Mouse (Mus musculus) E14TG2a.4 (cell line): ENCODE data around the gene Rapgef5.

ENCODE experiments used
- H3K27me3 ChIP-seq: 2 replicates; pipeline ENCODE4 v1.6.1; 2014; ENCODE audit warnings: low read length, control low read depth; ENCODE audit not compliant: insufficient read depth
- H3K36me3 ChIP-seq: 2 replicates; pipeline ENCODE4 v1.6.1; 2014; ENCODE audit warnings: low read length, control low read depth; ENCODE audit not compliant: insufficient read depth
- H3K4me1 ChIP-seq: replicated peaks from 2 replicates; pipeline ENCODE4 v1.6.1; 2014; ENCODE audit warnings: low read depth, low read length, control low read depth
- H3K4me3 ChIP-seq: replicated peaks from 2 replicates; pipeline ENCODE4 v1.5.1; 2014; ENCODE audit warnings: mild to moderate bottlenecking, low read length
- H3K9me3 ChIP-seq: 2 replicates; pipeline ENCODE4 v1.6.1; 2014; ENCODE audit warnings: low read length, control low read depth
- CTCF ChIP-seq: conservative IDR thresholded peaks from 2 replicates; pipeline ENCODE4 v1.5.1; 2014; ENCODE audit warnings: low read length
- NANOG ChIP-seq: IDR thresholded peaks from 2 replicates; pipeline ENCODE4 v1.6.1; 2014; ENCODE audit warnings: borderline replicate concordance, low read length, mixed read lengths
- POU5F1 ChIP-seq: IDR thresholded peaks from 2 replicates; pipeline ENCODE4 v1.6.1; 2014; ENCODE audit warnings: low read length, borderline replicate concordance

Gene Rapgef5

DNA sequence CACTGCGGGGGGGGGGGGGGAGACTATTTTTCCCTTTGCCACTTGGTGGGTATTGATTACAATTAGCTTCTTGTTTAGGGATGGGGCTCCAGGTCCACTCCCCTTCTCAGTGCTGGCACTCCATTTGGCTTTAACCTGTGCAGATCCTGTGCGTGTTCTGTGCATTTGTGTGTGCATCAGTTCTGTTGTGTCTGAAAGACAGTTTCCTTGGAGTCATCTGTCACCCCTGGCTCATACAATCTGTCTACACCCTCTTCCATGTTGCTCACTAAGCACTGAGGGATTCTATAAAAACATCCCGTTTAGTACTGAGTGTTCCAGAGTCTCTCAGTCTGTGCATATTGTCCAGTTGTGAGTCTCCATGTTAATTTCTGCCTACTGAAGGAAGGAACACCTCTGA is 189.0 kb downstream of the Rapgef5 start:
- no peak overlapping the region for H3K4me3 ChIP-seq
- H3K9me3 ChIP-seq = no peaks in the 10 kb centered on the region
- no peaks in the 10 kb centered on the region for H3K27me3 ChIP-seq
- no peak for TF ChIP-seq POU5F1
- TF ChIP-seq NANOG = no peak
- no peak for TF ChIP-seq CTCF
- H3K36me3 ChIP-seq = no peaks in the 10 kb centered on the region
- peaks cover 12% of the 10 kb centered on the region for H3K4me1 ChIP-seq

DNA sequence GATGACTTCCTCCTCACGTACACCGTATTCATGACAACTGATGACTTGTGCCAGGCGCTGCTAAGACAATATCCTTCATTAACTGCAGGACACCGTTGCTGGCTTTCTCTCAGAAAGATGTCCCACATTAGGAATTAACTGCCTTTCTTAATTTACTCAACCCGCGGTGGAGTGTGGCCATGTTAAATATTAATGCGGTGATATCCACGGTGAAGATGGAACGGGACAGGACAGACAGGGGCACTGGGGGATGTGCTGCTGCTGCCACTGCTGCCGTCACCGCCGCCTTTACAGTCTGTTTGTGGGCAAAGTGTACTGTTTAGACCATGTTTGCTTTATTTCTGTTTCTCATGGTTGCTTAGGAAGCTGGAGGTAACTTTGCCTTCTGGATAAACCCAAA is 193.0 kb downstream of the Rapgef5 start:
- Histone ChIP-seq H3K36me3 (no peaks in the 10 kb centered on the region), H3K9me3 (no peaks in the 10 kb centered on the region), H3K4me3 (no peak overlapping the region), H3K4me1 (no peaks in the 10 kb centered on the region), H3K27me3 (no peaks in the 10 kb centered on the region)
- no peak for TF ChIP-seq POU5F1
- no peak for TF ChIP-seq CTCF
- TF ChIP-seq NANOG = no peak

DNA sequence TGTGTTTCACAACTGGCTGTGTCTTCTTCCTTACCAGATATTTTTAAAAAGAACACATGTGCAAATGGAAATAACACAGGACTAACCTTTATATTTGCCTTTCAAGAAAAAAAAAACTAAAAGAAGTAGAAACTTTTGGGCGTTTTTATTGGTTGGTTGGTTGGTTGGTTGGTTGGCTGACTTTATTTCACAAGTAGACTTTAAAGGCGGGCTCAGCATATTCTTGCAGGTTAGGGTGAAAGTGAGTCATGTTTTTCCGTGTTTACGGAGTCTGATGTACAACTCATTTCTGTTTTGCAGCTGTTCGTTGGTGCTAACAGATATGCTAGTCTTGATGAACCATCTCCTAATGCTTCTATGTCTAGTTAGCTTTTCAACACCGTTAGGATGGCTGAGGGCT is 196.2 kb downstream of the Rapgef5 start:
- Histone ChIP-seq H3K9me3 (no peaks in the 10 kb centered on the region), H3K4me3 (no peak overlapping the region), H3K27me3 (no peaks in the 10 kb centered on the region), H3K36me3 (no peaks in the 10 kb centered on the region), H3K4me1 (no peaks in the 10 kb centered on the region)
- TF ChIP-seq NANOG (no peak), POU5F1 (no peak), CTCF (no peak)

GRCm38 (mm10) chr12:117713616-117714015 is 197.3 kb downstream of the Rapgef5 start:
- no peak for TF ChIP-seq NANOG
- TF ChIP-seq CTCF = no peak
- no peak for TF ChIP-seq POU5F1
- Histone ChIP-seq H3K27me3 (no peaks in the 10 kb centered on the region), H3K36me3 (no peaks in the 10 kb centered on the region), H3K9me3 (no peaks in the 10 kb centered on the region), H3K4me3 (no peak overlapping the region), H3K4me1 (no peaks in the 10 kb centered on the region)

DNA sequence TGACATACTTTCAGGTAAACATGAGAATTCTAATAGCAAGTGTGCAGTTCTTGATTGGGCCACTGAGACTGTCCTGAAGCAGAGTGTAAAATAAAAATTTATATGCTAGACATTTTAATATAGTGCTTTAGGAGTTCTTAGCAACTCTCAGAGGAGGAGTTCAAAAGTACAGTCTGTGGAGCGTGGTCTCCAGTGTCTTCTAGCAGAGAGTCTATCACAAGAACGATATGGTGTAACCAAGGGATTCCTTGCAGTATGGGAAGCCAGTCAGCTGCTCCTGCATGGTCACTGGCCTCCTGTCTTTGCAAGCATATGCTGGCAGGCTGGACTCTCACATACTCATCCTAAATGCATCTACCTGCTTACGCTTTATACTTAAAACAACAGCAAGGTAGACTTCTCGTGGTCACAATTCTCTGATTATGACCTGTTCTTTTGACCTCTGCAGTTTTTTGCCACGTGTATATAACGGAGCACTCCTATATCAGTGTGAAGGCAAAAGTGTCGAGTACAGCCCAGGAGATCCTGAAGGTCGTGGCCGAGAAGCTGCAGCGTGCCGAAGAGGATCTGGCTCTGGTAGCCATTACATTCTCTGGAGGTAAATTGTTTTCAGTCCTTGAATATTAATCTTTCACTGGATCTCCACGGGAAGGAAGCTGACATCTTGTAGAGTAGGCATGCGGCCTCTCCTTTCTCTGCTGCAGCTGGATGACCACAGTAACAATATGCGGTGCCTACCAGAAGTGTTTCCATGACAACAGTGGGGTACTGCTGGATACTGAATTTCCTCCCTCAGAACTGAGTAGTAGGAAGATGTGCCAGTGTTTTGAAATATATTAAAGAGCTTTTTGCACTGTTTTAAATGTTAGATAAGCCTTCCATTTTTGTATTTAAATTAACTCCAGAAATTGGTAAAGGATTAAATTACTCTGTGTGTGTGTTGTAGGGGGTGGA is 204.8 kb downstream of the Rapgef5 start:
- Histone ChIP-seq H3K4me3 (no peak overlapping the region), H3K27me3 (no peaks in the 10 kb centered on the region), H3K9me3 (no peaks in the 10 kb centered on the region), H3K36me3 (peaks cover 5% of the 10 kb centered on the region; the same call in 1 of the 2 replicates), H3K4me1 (no peaks in the 10 kb centered on the region; the same call in none of the 2 replicates)
- no peak for TF ChIP-seq NANOG

- Histone ChIP-seq H3K27me3 (no peaks in the 10 kb centered on the region), H3K36me3 (peaks cover 5% of the 10 kb centered on the region; the same call in 1 of the 2 replicates), H3K9me3 (no peaks in the 10 kb centered on the region), H3K4me3 (no peak overlapping the region), H3K4me1 (no peaks in the 10 kb centered on the region; the same call in none of the 2 replicates)
- TF ChIP-seq CTCF = no peak
- no peak for TF ChIP-seq POU5F1
- no peak for TF ChIP-seq NANOG
Measured at GRCm38 (mm10) chr12:117721748-117722150, 205.5 kb downstream of the Rapgef5 start.

GRCm38 (mm10) chr12:117725011-117725410 is 208.7 kb downstream of the Rapgef5 start:
- no peak overlapping the region for H3K4me3 ChIP-seq
- H3K9me3 ChIP-seq = no peaks in the 10 kb centered on the region
- H3K36me3 ChIP-seq = 0 out of 2 replicates have a peak, but pooled peaks cover 7% of the 10 kb centered on the region
- no peaks in the 10 kb centered on the region for H3K27me3 ChIP-seq
- peaks cover 15% of the 10 kb centered on the region for H3K4me1 ChIP-seq
- TF ChIP-seq CTCF = no peak
- no peak for TF ChIP-seq POU5F1
- TF ChIP-seq NANOG = no peak

DNA sequence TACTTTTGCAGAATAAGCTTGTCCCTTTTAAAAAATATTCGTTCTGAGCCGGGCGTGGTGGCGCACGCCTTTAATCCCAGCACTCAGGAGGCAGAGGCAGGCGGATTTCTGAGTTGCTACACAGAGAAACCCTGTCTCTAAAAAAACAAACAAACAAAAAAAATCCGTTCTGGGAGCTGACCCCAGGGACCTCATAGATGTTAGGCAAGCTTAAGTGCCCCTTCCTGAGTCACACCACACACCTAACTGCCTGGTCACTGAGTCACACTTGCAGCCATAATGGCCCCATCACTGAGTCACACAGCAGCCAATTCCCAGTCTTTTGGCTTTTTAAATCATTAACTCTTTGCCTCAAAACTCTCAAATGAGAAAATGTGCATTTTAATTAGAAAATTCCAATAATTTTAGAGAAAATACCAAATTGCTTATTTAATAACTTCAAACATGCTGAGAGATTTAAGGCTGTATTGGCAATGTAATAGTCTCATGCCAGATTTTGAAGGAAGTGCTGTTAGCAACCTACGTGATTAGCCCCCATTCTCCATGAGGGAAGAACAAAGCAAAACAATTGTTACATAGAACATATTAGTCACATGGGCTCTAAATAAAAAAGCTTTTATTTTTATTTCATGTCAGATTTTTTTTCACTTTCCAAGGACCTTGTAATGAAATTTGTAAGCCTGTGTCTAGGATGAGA is 211.3 kb downstream of the Rapgef5 start:
- no peak for TF ChIP-seq CTCF
- TF ChIP-seq POU5F1 = no peak
- no peak for TF ChIP-seq NANOG
- H3K4me3 ChIP-seq = no peak overlapping the region
- no peaks in the 10 kb centered on the region for H3K9me3 ChIP-seq
- 0 out of 2 replicates have a peak, but pooled peaks cover 5% of the 10 kb centered on the region for H3K36me3 ChIP-seq
- no peaks in the 10 kb centered on the region for H3K27me3 ChIP-seq
- H3K4me1 ChIP-seq = peaks cover 15% of the 10 kb centered on the region

GRCm38 (mm10) chr12:117728178-117728611 is 211.9 kb downstream of the Rapgef5 start:
- Histone ChIP-seq H3K4me3 (no peak overlapping the region), H3K36me3 (0 out of 2 replicates have a peak, but pooled peaks cover 5% of the 10 kb centered on the region), H3K4me1 (peaks cover 15% of the 10 kb centered on the region), H3K27me3 (no peaks in the 10 kb centered on the region), H3K9me3 (no peaks in the 10 kb centered on the region)
- TF ChIP-seq CTCF (no peak), POU5F1 (no peak), NANOG (no peak)
